Mouse (Mus musculus) hindbrain, embryonic 14.5 days (tissue): ENCODE measurements at regions not wholly inside any gene's neighbourhood (a gene's known extent, or its start where the extent isn't known, plus 50 kb on each side); places are given as distances from the start of the nearest gene placed in this dataset.

Source experiments
- ATAC-seq: fragments of 200-750 bp; cut with Nextera tagmentation; 2 replicates; pipeline ENCODE4 v1.8.0; 2017; ENCODE audit warnings: moderate number of reproducible peaks, mild to moderate bottlenecking, moderate TSS enrichment, moderate library complexity; ENCODE audit not compliant: low FRiP score
- DNase-seq: peaks from one replicate; pipeline ENCODE4 v3.0.0-alpha.2; 2015; ENCODE audit warnings: low spot score
- H3K27ac ChIP-seq: fragments of 300-500 bp; sonication (generic); 2 replicates; pipeline ENCODE4 v1.5.1; 2014; ENCODE audit warnings: mild to moderate bottlenecking, moderate library complexity
- H3K27me3 ChIP-seq: fragments of 300-500 bp; sonication (generic); 2 replicates; pipeline ENCODE4 v1.6.1; 2014; ENCODE audit warnings: mild to moderate bottlenecking, low read length, mixed read lengths; ENCODE audit not compliant: control insufficient read depth, insufficient read depth
- H3K36me3 ChIP-seq: fragments of 300-500 bp; sonication (generic); replicated peaks from 2 replicates; pipeline ENCODE4 v1.6.1; 2014; ENCODE audit not compliant: control insufficient read depth, insufficient read depth
- H3K4me1 ChIP-seq: fragments of 300-500 bp; sonication (generic); replicated peaks from 2 replicates; pipeline ENCODE4 v1.6.1; 2014; ENCODE audit warnings: antibody characterized with exemption, low read length, mixed read lengths; ENCODE audit not compliant: control insufficient read depth, insufficient read depth
- H3K4me2 ChIP-seq: fragments of 300-500 bp; sonication (generic); replicated peaks from 2 replicates; pipeline ENCODE4 v1.6.1; 2014; ENCODE audit warnings: mild to moderate bottlenecking, moderate library complexity
- H3K4me3 ChIP-seq: fragments of 300-500 bp; sonication (generic); replicated peaks from 2 replicates; pipeline ENCODE4 v1.5.1; 2014; ENCODE audit warnings: mild to moderate bottlenecking, low read length
- H3K9ac ChIP-seq: fragments of 300-500 bp; sonication (generic); 2 replicates; pipeline ENCODE4 v1.6.1; 2014
- H3K9me3 ChIP-seq: fragments of 300-500 bp; sonication (generic); 2 replicates; pipeline ENCODE4 v1.6.1; 2016; ENCODE audit warnings: low read length; ENCODE audit not compliant: control insufficient read depth
- WGBS: fragments of 180-500 bp; shearing (Covaris S2); extraction: QIAGEN DNeasy Blood & Tissue Kit; methylation state at CpG from one replicate; pipeline ENCODE4 v1.1.7; 2014; 5-methylcytosine and 5-hydroxymethylcytosine counted together

- Histone ChIP-seq H3K4me3 (peak overlapping the region; percentile 7; the same call in 1 of the 2 replicates), H3K27ac (peak overlapping the region; percentile 14; the same call in 1 of the 2 replicates), H3K9ac (peak overlapping the region; percentile 28; the same call in 1 of the 2 replicates), H3K4me2 (peak overlapping the region; percentile 42), H3K4me1 (no peaks in the 10 kb centered on the region; the same call in 1 of the 2 replicates), H3K36me3 (no peaks in the 10 kb centered on the region), H3K27me3 (no peaks in the 10 kb centered on the region), H3K9me3 (peaks cover 6% of the 10 kb centered on the region; the same call in 1 of the 2 replicates)
- no peak for DNase-seq
- ATAC-seq: no peak
- WGBS: 77% methylated on average over 12 of the region's 12 CpGs
Observed at GRCm38 (mm10) chr10:117477331-117478201, 97.8 kb upstream of the Cpsf6 start.

- Histone ChIP-seq H3K4me3 (no peak overlapping the region), H3K9me3 (peaks cover 6% of the 10 kb centered on the region; the same call in 1 of the 2 replicates), H3K27me3 (no peaks in the 10 kb centered on the region), H3K36me3 (no peaks in the 10 kb centered on the region), H3K27ac (no peak overlapping the region), H3K9ac (no peak overlapping the region), H3K4me2 (no peak overlapping the region), H3K4me1 (no peaks in the 10 kb centered on the region; the same call in 1 of the 2 replicates)
- ATAC-seq (no peak), DNase-seq (no peak)
- WGBS: 71% methylated on average over 13 of the region's 13 CpGs
Observed at GRCm38 (mm10) chr10:117475086-117475945, 95.5 kb upstream of the Cpsf6 start.

GRCm38 (mm10) chr10:117474351-117475085 lies 94.7 kb upstream of the Cpsf6 start:
- DNase-seq (no peak), ATAC-seq (no peak)
- H3K36me3 ChIP-seq: no peaks in the 10 kb centered on the region
- peaks cover 6% of the 10 kb centered on the region; the same call in 1 of the 2 replicates for H3K9me3 ChIP-seq
- H3K4me3 ChIP-seq: no peak overlapping the region
- H3K4me2 ChIP-seq: no peak overlapping the region
- 90% methylated on average over 4 of the region's 4 CpGs for WGBS
- no peaks in the 10 kb centered on the region; the same call in 1 of the 2 replicates for H3K4me1 ChIP-seq
- no peak overlapping the region for H3K27ac ChIP-seq
- no peak overlapping the region for H3K9ac ChIP-seq
- H3K27me3 ChIP-seq: no peaks in the 10 kb centered on the region

GRCm38 (mm10) chr10:117473471-117473870 lies 93.7 kb upstream of the Cpsf6 start:
- H3K27ac ChIP-seq: no peak overlapping the region

GRCm38 (mm10) chr10:117472568-117472930 lies 92.7 kb upstream of the Cpsf6 start:
- no peak overlapping the region for H3K4me3 ChIP-seq
- no peaks in the 10 kb centered on the region for H3K27me3 ChIP-seq
- WGBS: 95% methylated on average over 4 of the region's 4 CpGs
- no peak for DNase-seq
- no peaks in the 10 kb centered on the region; the same call in 1 of the 2 replicates for H3K4me1 ChIP-seq
- H3K27ac ChIP-seq: no peak overlapping the region
- no peak for ATAC-seq
- H3K4me2 ChIP-seq: no peak overlapping the region
- H3K36me3 ChIP-seq: no peaks in the 10 kb centered on the region
- H3K9me3 ChIP-seq: peaks cover 6% of the 10 kb centered on the region; the same call in 1 of the 2 replicates
- no peak overlapping the region for H3K9ac ChIP-seq

More at GRCm38 (mm10) chr10:117473471-117473870, 93.7 kb upstream of the Cpsf6 start:
- DNase-seq: no peak
- no peak overlapping the region for H3K4me3 ChIP-seq
- no peaks in the 10 kb centered on the region; the same call in 1 of the 2 replicates for H3K4me1 ChIP-seq
- H3K4me2 ChIP-seq: no peak overlapping the region
- peaks cover 6% of the 10 kb centered on the region; the same call in 1 of the 2 replicates for H3K9me3 ChIP-seq
- H3K9ac ChIP-seq: no peak overlapping the region
- no peaks in the 10 kb centered on the region for H3K36me3 ChIP-seq
- ATAC-seq: no peak
- 95% methylated on average over 4 of the region's 4 CpGs for WGBS
- H3K27me3 ChIP-seq: no peaks in the 10 kb centered on the region

GRCm38 (mm10) chr10:117471818-117472567 lies 92.2 kb upstream of the Cpsf6 start:
- DNase-seq: no peak
- no peaks in the 10 kb centered on the region; the same call in 1 of the 2 replicates for H3K4me1 ChIP-seq
- no peak overlapping the region for H3K4me3 ChIP-seq
- 75% methylated on average over 11 of the region's 11 CpGs for WGBS
- ATAC-seq: no peak
- H3K9me3 ChIP-seq: peaks cover 6% of the 10 kb centered on the region; the same call in 1 of the 2 replicates
- no peaks in the 10 kb centered on the region for H3K27me3 ChIP-seq
- H3K27ac ChIP-seq: no peak overlapping the region
- H3K4me2 ChIP-seq: no peak overlapping the region
- H3K9ac ChIP-seq: no peak overlapping the region
- H3K36me3 ChIP-seq: no peaks in the 10 kb centered on the region

GRCm38 (mm10) chr10:117471036-117471817 lies 91.4 kb upstream of the Cpsf6 start:
- no peak for ATAC-seq
- no peaks in the 10 kb centered on the region for H3K27me3 ChIP-seq
- no peak overlapping the region for H3K4me3 ChIP-seq
- peaks cover 6% of the 10 kb centered on the region; the same call in 1 of the 2 replicates for H3K9me3 ChIP-seq
- no peaks in the 10 kb centered on the region for H3K36me3 ChIP-seq
- H3K4me2 ChIP-seq: no peak overlapping the region
- H3K9ac ChIP-seq: no peak overlapping the region
- no peaks in the 10 kb centered on the region; the same call in 1 of the 2 replicates for H3K4me1 ChIP-seq
- WGBS: 62% methylated on average over 8 of the region's 8 CpGs
- H3K27ac ChIP-seq: no peak overlapping the region
- DNase-seq: no peak

GRCm38 (mm10) chr10:117470481-117470880 lies 90.7 kb upstream of the Cpsf6 start:
- no peaks in the 10 kb centered on the region for H3K27me3 ChIP-seq
- no peak for DNase-seq
- 93% methylated on average over 2 of the region's 2 CpGs for WGBS
- H3K36me3 ChIP-seq: no peaks in the 10 kb centered on the region
- H3K4me3 ChIP-seq: no peak overlapping the region
- no peak overlapping the region for H3K4me2 ChIP-seq
- H3K4me1 ChIP-seq: no peaks in the 10 kb centered on the region; the same call in 1 of the 2 replicates
- no peak overlapping the region for H3K9ac ChIP-seq
- peaks cover 6% of the 10 kb centered on the region; the same call in 1 of the 2 replicates for H3K9me3 ChIP-seq
- H3K27ac ChIP-seq: no peak overlapping the region
- ATAC-seq: no peak
